Mouse (Mus musculus): ENCODE measurements at regions not wholly inside any gene's neighbourhood (a gene's known extent, or its start where the extent isn't known, plus 50 kb on each side); places are given as distances from the start of the nearest gene placed in this dataset.

GRCm38 (mm10) chr13:31197593-31197992 lies 223.6 kb downstream of the Gm5447 start:
- TF ChIP-seq CTCF (IDR thresholded peaks at IDR 0.05; ENCODE audit: low read depth, low read length) (no peak), TAL1 (conservative IDR thresholded peaks at IDR 0.05; ENCODE audit: low read depth, low read length) (no peak), GATA1 (IDR thresholded peaks at IDR 0.05; ENCODE audit: borderline replicate concordance, low read length) (no peak), POLR2AphosphoS5 (IDR thresholded peaks at IDR 0.05; ENCODE audit: insufficient replicate concordance, low read depth, low read length) (no peak)
